Mouse (Mus musculus) limb, embryonic 11.5 days (tissue): Measurements from ENCODE around the gene Fpgs. TPM values are rescaled to one million over a fixed set of nuclear protein-coding genes. Genes with fewer than 3 reads are reported as not detected.
A peak's percentile ranks its signal among the peaks of the same experiment; 100 is the strongest.

Source experiments
- ATAC-seq: fragments of 200-750 bp; cut with Nextera tagmentation; 2 replicates; pipeline ENCODE4 v1.8.0; 2017; ENCODE audit warnings: low read depth; ENCODE audit not compliant: insufficient number of reproducible peaks, low FRiP score, low TSS enrichment
- DNase-seq: peaks from one replicate; pipeline ENCODE4 v3.0.0-alpha.2; 2015; ENCODE audit warnings: low spot score
- H3K27ac ChIP-seq: fragments of 300-500 bp; sonication (generic); replicated peaks from 2 replicates; pipeline ENCODE4 v1.5.1; 2014; ENCODE audit warnings: low read depth, mild to moderate bottlenecking, low read length
- H3K27me3 ChIP-seq: fragments of 300-500 bp; sonication (generic); 2 replicates; pipeline ENCODE4 v1.6.1; 2014; ENCODE audit warnings: mild to moderate bottlenecking, low read length, mixed read lengths; ENCODE audit not compliant: control insufficient read depth, insufficient read depth
- H3K36me3 ChIP-seq: fragments of 300-500 bp; sonication (generic); 2 replicates; pipeline ENCODE4 v1.6.1; 2014; ENCODE audit warnings: mild to moderate bottlenecking, low read length, moderate library complexity, mixed read lengths; ENCODE audit not compliant: control insufficient read depth, insufficient read depth
- H3K4me1 ChIP-seq: fragments of 300-500 bp; sonication (generic); 2 replicates; pipeline ENCODE4 v1.6.1; 2014; ENCODE audit warnings: low read length, mixed read lengths; ENCODE audit not compliant: control insufficient read depth, insufficient read depth
- H3K4me2 ChIP-seq: fragments of 300-500 bp; sonication (generic); 2 replicates; pipeline ENCODE4 v1.6.1; 2014; ENCODE audit warnings: low read depth, mild to moderate bottlenecking, moderate library complexity; ENCODE audit not compliant: severe bottlenecking
- H3K4me3 ChIP-seq: fragments of 300-500 bp; sonication (generic); 2 replicates; pipeline ENCODE4 v1.5.1; 2014; ENCODE audit warnings: low read depth, low read length
- H3K9ac ChIP-seq: fragments of 300-500 bp; sonication (generic); 2 replicates; pipeline ENCODE4 v1.6.1; 2014; ENCODE audit warnings: mild to moderate bottlenecking, low read length
- H3K9me3 ChIP-seq: fragments of 300-500 bp; sonication (generic); 2 replicates; pipeline ENCODE4 v1.6.1; 2016; ENCODE audit warnings: low read length; ENCODE audit not compliant: control insufficient read depth
- WGBS: fragments of 180-500 bp; shearing (Covaris S2); extraction: QIAGEN DNeasy Blood & Tissue Kit; methylation state at CpG from one replicate; pipeline ENCODE4 v1.1.7; 2014; 5-methylcytosine and 5-hydroxymethylcytosine counted together
- polyA plus RNA-seq: library from polyadenylated mRNA; unstranded; fragments of >200 nt; fragmentation: Nextera tagmentation; extraction: Ambion mirVana; gene quantifications from 2 replicates; pipeline ENCODE4 v1.2.1, GENCODE M21; 2014

The Fpgs gene
- polyA plus RNA-seq, 1 experiment from 2014 or later, result 22.1 TPM

DNA sequence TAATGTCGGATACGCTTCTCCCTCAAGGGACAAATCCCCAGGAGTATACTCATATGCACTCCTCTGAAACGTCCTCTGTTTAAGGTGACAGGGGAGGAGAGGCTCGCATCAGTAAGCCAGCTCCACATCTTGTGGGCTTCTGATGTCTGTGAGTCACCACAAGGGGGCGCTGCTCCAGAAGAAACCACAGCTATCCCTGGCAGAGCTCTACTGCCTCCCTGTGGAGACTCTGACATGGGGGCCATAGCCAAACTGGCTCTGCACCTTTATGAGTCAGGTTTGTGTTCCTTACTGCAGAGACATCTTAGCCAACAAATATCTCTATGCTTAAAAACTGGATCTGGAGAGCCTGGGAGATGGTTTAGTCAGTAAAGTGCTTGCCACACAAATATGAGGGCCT is 14.5 kb downstream of the Fpgs start:
- Histone ChIP-seq H3K4me2 (no peak overlapping the region), H3K9me3 (no peaks in the 10 kb centered on the region), H3K4me1 (peaks cover 3% of the 10 kb centered on the region; the same call in 1 of the 2 replicates), H3K9ac (no peak overlapping the region), H3K36me3 (peaks cover 20% of the 10 kb centered on the region), H3K4me3 (no peak overlapping the region), H3K27ac (no peak overlapping the region), H3K27me3 (no peaks in the 10 kb centered on the region)
- WGBS, result 31% methylated on average over 5 of the region's 5 CpGs
- ATAC-seq, result no peak
- DNase-seq, result peak; percentile 94

DNA sequence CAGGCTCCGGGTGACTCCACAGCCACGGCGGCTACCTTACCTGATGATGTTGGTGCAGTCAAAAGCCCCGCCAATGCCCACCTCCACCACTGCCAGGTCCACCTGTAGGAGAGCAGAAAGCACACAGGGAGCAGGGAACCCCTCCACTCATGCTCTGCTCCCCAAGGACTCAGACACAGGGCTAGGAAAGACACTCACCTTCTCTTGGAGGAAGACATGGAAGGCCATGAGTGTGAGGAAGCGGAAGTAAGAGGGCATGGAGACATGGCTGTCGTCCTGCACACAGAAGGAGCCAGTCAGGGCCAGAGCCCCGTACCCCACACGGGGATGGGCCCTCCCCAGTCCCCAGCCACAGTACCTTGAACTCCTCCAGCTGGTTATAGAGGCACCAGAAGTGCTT is 16.4 kb downstream of the Fpgs start:
- WGBS, result 97% methylated on average over 8 of the region's 8 CpGs
- ATAC-seq, result no peak
- no peak overlapping the region for H3K4me3 ChIP-seq
- no peak overlapping the region for H3K27ac ChIP-seq
- H3K27me3 ChIP-seq, result no peaks in the 10 kb centered on the region
- DNase-seq, result no peak
- peaks cover 20% of the 10 kb centered on the region for H3K36me3 ChIP-seq
- no peaks in the 10 kb centered on the region for H3K4me1 ChIP-seq
- 0 out of 2 replicates have a peak overlapping the region, but pooled peaks have one; percentile 9 for H3K9ac ChIP-seq
- no peaks in the 10 kb centered on the region for H3K9me3 ChIP-seq
- H3K4me2 ChIP-seq, result no peak overlapping the region

DNA sequence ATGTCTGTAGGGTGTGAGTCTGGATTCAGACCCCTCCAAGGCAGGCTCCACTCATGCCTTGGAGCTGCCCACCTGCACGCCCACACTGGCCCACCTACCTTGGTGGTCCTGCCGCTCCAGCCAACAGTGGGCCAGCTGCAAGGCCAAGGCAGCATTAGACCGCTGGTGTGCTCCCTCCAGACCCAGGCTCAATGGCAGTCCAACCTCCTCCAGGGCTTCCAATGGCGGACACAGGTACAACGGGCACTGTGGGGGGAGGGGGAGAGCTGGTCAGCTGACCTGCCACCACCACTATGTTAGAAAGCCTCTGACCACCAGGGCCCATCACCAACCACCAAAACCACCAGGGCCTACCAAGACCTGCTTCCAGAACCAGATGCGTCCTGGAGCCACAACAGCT is 17.3 kb downstream of the Fpgs start:
- Histone ChIP-seq H3K4me1 (no peaks in the 10 kb centered on the region), H3K9me3 (no peaks in the 10 kb centered on the region), H3K27ac (no peak overlapping the region), H3K27me3 (no peaks in the 10 kb centered on the region), H3K4me2 (no peak overlapping the region), H3K4me3 (no peak overlapping the region), H3K36me3 (peaks cover 20% of the 10 kb centered on the region), H3K9ac (no peak overlapping the region)
- no peak for ATAC-seq
- WGBS, result 87% methylated on average over 6 of the region's 6 CpGs
- DNase-seq, result no peak

DNA sequence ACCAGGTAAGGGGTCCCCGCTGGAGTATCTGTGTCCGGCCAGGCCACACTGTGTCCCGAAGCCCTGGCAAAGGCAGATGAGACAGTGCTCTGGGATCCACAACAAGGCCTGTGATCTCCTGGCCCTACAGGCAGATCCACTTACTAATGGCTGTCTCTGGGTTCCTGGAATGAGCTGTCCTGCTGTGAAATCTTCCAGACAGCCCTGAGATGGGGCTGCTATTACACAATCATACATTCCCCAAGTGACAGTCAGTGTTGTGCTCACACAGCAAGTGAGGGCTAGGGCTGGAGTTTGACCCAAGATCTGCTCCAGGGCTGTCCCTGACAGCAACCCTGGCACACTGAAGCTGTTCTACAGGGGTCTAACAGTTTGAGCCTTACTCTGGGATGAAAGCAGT is 18.1 kb downstream of the Fpgs start:
- WGBS, result 86% methylated on average over 3 of the region's 3 CpGs
- Histone ChIP-seq H3K4me2 (no peak overlapping the region), H3K27me3 (no peaks in the 10 kb centered on the region), H3K36me3 (peaks cover 20% of the 10 kb centered on the region), H3K9me3 (no peaks in the 10 kb centered on the region), H3K27ac (no peak overlapping the region), H3K4me3 (no peak overlapping the region), H3K9ac (no peak overlapping the region), H3K4me1 (no peaks in the 10 kb centered on the region)
- ATAC-seq, result no peak
- DNase-seq, result no peak

DNA sequence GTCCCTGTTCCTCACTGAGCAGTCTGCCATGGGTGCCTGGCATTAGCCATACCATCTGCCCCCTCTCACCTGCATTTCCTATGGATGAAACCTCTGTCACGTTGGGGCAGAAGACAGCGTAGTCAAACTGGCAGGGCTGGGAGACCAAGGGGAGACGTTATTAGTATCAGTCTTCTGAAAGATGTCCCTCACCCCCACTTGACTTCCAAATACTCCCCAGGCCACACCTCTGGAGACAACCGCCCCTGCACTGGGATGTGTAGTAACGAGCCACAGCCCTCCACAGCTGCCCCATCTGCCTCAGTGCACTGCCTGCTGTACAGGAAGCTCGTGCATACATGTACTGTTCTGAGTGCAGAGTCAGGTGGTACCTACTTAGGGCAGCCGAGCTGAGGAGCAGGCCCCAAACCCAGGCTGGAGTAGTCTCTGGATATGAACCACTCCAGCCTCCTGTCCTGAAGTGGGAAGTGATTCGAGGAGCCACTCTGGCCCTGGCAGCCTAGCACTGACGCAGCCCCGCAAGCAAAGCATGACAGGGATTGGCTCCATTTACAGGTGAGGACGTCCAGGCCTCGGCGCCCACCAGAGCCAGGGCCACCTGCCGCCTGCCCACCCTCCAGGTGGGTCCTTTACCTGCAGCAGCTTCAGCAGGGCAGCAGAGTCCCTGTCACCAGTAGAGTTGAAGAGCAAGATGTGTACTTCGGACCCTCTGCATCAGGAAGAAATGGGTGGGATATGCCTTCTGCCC is 19.1 kb downstream of the Fpgs start:
- no peak overlapping the region for H3K4me3 ChIP-seq

DNA sequence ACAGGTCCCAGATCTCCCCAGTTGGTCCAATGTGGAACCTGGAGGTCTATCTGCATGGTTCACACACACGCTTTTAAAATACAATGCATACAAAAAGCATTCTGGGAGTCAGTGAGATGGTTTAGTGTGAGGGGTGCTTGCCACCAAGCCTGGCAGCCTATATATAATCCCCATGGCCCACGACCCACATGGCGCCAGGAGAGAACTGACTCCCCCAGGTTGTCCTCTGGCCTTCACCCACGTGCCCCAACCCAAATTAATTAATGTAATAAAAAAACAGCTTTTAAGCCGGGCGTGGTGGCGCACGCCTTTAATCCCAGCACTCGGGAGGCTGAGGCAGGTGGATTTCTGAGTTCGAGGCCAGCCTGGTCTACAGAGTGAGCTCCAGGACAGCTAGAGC is 20.2 kb downstream of the Fpgs start:
- DNase-seq (no peak), ATAC-seq (no peak)
- Histone ChIP-seq H3K4me1 (peaks cover 8% of the 10 kb centered on the region; the same call in 1 of the 2 replicates), H3K27ac (no peak overlapping the region), H3K9ac (no peak overlapping the region), H3K36me3 (peaks cover 20% of the 10 kb centered on the region), H3K9me3 (no peaks in the 10 kb centered on the region), H3K4me2 (no peak overlapping the region), H3K4me3 (no peak overlapping the region), H3K27me3 (no peaks in the 10 kb centered on the region)
- WGBS, result 91% methylated on average over 10 of the region's 10 CpGs

More for the DNA sequence above, 19.1 kb downstream of the Fpgs start:
- Histone ChIP-seq H3K9ac (no peak overlapping the region), H3K9me3 (no peaks in the 10 kb centered on the region), H3K36me3 (peaks cover 20% of the 10 kb centered on the region), H3K4me2 (no peak overlapping the region), H3K27me3 (no peaks in the 10 kb centered on the region), H3K4me1 (peaks cover 7% of the 10 kb centered on the region; the same call in 1 of the 2 replicates), H3K27ac (no peak overlapping the region)
- ATAC-seq, result no peak
- 89% methylated on average over 15 of the region's 15 CpGs for WGBS
- DNase-seq, result no peak

GRCm38 (mm10) chr2:32682721-32683417 is 21.1 kb downstream of the Fpgs start:
- H3K27ac ChIP-seq, result no peak overlapping the region
- H3K4me1 ChIP-seq, result peaks cover 8% of the 10 kb centered on the region; the same call in 1 of the 2 replicates
- no peaks in the 10 kb centered on the region for H3K27me3 ChIP-seq
- WGBS, result 84% methylated on average over 14 of the region's 14 CpGs
- DNase-seq, result no peak
- no peak overlapping the region; the same call in 1 of the 2 replicates for H3K9ac ChIP-seq
- H3K9me3 ChIP-seq, result no peaks in the 10 kb centered on the region
- no peak for ATAC-seq
- no peak overlapping the region for H3K4me2 ChIP-seq
- no peak overlapping the region for H3K4me3 ChIP-seq
- H3K36me3 ChIP-seq, result peaks cover 20% of the 10 kb centered on the region

DNA sequence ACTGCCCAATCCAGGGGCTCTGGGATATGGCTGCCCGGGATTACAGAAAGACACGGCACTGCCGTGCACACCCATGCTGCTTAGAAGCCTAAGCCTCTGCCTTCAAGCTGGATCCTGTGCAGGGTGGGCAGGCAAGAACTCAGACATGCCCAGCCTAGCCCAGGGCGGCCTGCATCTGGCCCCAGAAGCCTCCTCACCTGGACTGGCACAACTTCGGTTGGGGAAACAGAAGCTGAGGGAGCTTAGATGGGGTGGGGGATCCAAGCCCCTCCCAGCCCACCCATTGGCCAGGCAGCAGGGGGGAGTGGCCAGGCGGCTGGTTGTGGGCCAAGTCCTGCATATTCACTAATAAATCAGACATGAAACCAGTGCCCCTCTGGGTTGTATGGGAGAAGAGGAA is 22.2 kb downstream of the Fpgs start:
- no peaks in the 10 kb centered on the region for H3K9me3 ChIP-seq
- H3K4me3 ChIP-seq, result no peak overlapping the region
- H3K36me3 ChIP-seq, result peaks cover 12% of the 10 kb centered on the region
- H3K27me3 ChIP-seq, result no peaks in the 10 kb centered on the region
- ATAC-seq (no peak), DNase-seq (no peak)
- 0 out of 2 replicates have a peak overlapping the region, but pooled peaks have one; percentile 12 for H3K9ac ChIP-seq
- 63% methylated on average over 6 of the region's 6 CpGs for WGBS
- H3K4me2 ChIP-seq, result no peak overlapping the region
- no peak overlapping the region for H3K27ac ChIP-seq
- H3K4me1 ChIP-seq, result peaks cover 8% of the 10 kb centered on the region; the same call in 1 of the 2 replicates
